Mouse (Mus musculus) liver, embryonic 14.5 days (tissue): Measurements from ENCODE around the gene Lonrf2. TPM values are rescaled to one million over a fixed set of nuclear protein-coding genes. Genes with fewer than 3 reads are reported as not detected.
A peak's percentile ranks its signal among the peaks of the same experiment; 100 is the strongest.

Source experiments
- ATAC-seq: fragments of 200-750 bp; cut with Nextera tagmentation; 2 replicates; pipeline ENCODE4 v1.8.0; 2017; ENCODE audit warnings: moderate number of reproducible peaks, mild to moderate bottlenecking, moderate library complexity; ENCODE audit not compliant: insufficient read depth
- DNase-seq, 3 experiments: peaks; one replicate each; pipeline ENCODE4 v3.0.0-alpha.2; 2012 to 2013; ENCODE audit warnings: low read depth in 3 of 3, low spot score in 3 of 3
- H3K27ac ChIP-seq: fragments of 300-500 bp; sonication (generic); 2 replicates; pipeline ENCODE4 v1.5.1; 2014; ENCODE audit warnings: moderate library complexity, mild to moderate bottlenecking, control low read depth, inconsistent platforms
- H3K27me3 ChIP-seq: fragments of 300-500 bp; sonication (generic); 2 replicates; pipeline ENCODE4 v1.6.1; 2014; ENCODE audit warnings: mild to moderate bottlenecking, low read length, moderate library complexity; ENCODE audit not compliant: control insufficient read depth, insufficient read depth
- H3K36me3 ChIP-seq: fragments of 300-500 bp; sonication (generic); replicated peaks from 2 replicates; pipeline ENCODE4 v1.6.1; 2014; ENCODE audit warnings: low read depth; ENCODE audit not compliant: control insufficient read depth, insufficient read depth
- H3K4me1 ChIP-seq, 2 experiments: fragments of 200-500 bp in 1 of 2; fragments of 300-500 bp in 1 of 2; sonication (generic) in 1 of 2; replicated peaks; 2 replicates each; pipeline ENCODE4 v1.6.1; 2012 to 2014; ENCODE audit warnings: antibody characterized with exemption in 1 of 2, inconsistent platforms in 1 of 2, low read length in 1 of 2; ENCODE audit not compliant: control insufficient read depth in 2 of 2, insufficient read depth in 2 of 2
- H3K4me2 ChIP-seq: fragments of 300-500 bp; sonication (generic); 2 replicates; pipeline ENCODE4 v1.6.1; 2014; ENCODE audit warnings: low read depth, mild to moderate bottlenecking, control low read depth, moderate library complexity
- H3K4me3 ChIP-seq, 2 experiments: fragments of 200-500 bp in 1 of 2; fragments of 300-500 bp in 1 of 2; sonication (generic) in 1 of 2; 2 replicates each; pipeline ENCODE4 v1.5.1; 2012 to 2014; ENCODE audit warnings: low read depth in 2 of 2, low read length in 2 of 2, mild to moderate bottlenecking in 2 of 2, control low read depth in 1 of 2, inconsistent platforms in 1 of 2, moderate library complexity in 1 of 2; ENCODE audit not compliant: insufficient read depth in 1 of 2
- H3K9ac ChIP-seq: fragments of 300-500 bp; sonication (generic); replicated peaks from 2 replicates; pipeline ENCODE4 v1.6.1; 2014; ENCODE audit warnings: mild to moderate bottlenecking, control low read depth, moderate library complexity
- H3K9me3 ChIP-seq: fragments of 300-500 bp; sonication (generic); 2 replicates; pipeline ENCODE4 v1.6.1; 2016; ENCODE audit warnings: low read length, mixed read lengths; ENCODE audit not compliant: control insufficient read depth
- CTCF ChIP-seq: IDR thresholded peaks from 2 replicates; pipeline ENCODE4 v1.5.1; 2016; ENCODE audit warnings: antibody characterized with exemption, low read depth, control low read depth
- EP300 ChIP-seq: IDR thresholded peaks from 2 replicates; pipeline ENCODE4 v1.6.1; 2016; ENCODE audit warnings: antibody characterized with exemption, low read depth
- WGBS: fragments of 180-500 bp; shearing (Covaris S2); extraction: QIAGEN DNeasy Blood & Tissue Kit; methylation state at CpG from one replicate; pipeline ENCODE4 v1.1.7; 2014; ENCODE audit not compliant: insufficient replicate concordance; 5-methylcytosine and 5-hydroxymethylcytosine counted together
- polyA plus RNA-seq, 2 experiments: library from polyadenylated mRNA; depleted of rRNA in 1 of 2; stranded (reverse) in 1 of 2; unstranded in 1 of 2; fragments of >200 nt; fragmentation: Nextera tagmentation in 1 of 2; extraction: Ambion mirVana in 1 of 2; gene quantifications; 2 replicates each; pipeline versions ENCODE4 v1.2.1 to v1.2.3; 2012 to 2014

Gene Lonrf2
- polyA plus RNA-seq, 2 experiments, result 0.13 TPM; not detected in 1

DNA sequence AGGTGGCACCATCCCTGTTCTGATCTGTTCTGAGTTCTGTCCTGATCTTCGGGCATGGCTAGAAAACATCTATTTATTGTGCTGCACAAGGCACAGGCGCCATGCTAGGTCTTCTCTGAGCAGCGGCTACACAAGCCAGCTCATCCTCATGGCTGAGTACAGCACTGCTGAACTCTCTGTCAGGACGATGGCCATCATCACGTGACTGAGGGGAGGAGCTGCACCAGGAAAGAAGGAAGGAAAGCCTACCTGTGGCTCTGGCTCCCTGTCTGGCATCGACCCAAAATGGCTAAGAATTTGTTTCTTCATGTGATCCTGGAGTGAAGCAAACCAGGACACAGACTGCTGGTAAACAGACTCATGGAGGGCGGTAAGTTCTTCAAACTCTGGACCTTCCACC is 36.1 kb downstream of the Lonrf2 start:
- no peaks in the 10 kb centered on the region for H3K27me3 ChIP-seq
- TF ChIP-seq CTCF, result no peak
- no peak for TF ChIP-seq EP300
- no peaks in the 10 kb centered on the region for H3K36me3 ChIP-seq
- ATAC-seq, result no peak
- WGBS, result 49% methylated on average over 7 of the region's 7 CpGs
- H3K4me3 ChIP-seq, result no peak overlapping the region
- H3K9ac ChIP-seq, result no peak overlapping the region
- DNase-seq, result no peak
- H3K27ac ChIP-seq, result no peak overlapping the region
- H3K4me1 ChIP-seq, result no peaks in the 10 kb centered on the region
- H3K4me2 ChIP-seq, result no peak overlapping the region
- H3K9me3 ChIP-seq, result no peaks in the 10 kb centered on the region

DNA sequence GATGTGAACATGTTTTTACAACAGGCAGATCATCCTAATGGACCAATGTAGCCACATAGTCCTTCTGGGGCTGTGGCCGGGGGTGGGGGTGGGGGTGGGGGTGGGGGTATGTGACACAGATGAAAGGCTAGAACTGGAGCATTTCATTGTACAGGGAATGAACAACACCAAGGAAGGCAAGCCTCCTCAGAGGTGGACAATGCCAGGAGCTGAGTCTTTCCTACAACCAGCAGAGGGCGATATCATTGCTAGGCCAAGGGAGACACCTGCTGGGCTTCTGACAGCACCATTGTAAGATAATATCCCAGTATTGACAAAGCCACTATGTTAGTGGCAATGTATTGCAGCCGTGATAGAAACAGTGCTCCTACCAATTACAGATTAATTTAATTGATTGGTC is 37.2 kb downstream of the Lonrf2 start:
- TF ChIP-seq EP300 (no peak), CTCF (peak; percentile 70)
- Histone ChIP-seq H3K36me3 (no peaks in the 10 kb centered on the region), H3K27ac (no peak overlapping the region), H3K4me2 (no peak overlapping the region), H3K4me1 (no peaks in the 10 kb centered on the region), H3K4me3 (no peak overlapping the region), H3K27me3 (no peaks in the 10 kb centered on the region), H3K9me3 (no peaks in the 10 kb centered on the region), H3K9ac (no peak overlapping the region)
- 26% methylated on average over 3 of the region's 3 CpGs for WGBS
- ATAC-seq, result no peak
- no peak for DNase-seq

DNA sequence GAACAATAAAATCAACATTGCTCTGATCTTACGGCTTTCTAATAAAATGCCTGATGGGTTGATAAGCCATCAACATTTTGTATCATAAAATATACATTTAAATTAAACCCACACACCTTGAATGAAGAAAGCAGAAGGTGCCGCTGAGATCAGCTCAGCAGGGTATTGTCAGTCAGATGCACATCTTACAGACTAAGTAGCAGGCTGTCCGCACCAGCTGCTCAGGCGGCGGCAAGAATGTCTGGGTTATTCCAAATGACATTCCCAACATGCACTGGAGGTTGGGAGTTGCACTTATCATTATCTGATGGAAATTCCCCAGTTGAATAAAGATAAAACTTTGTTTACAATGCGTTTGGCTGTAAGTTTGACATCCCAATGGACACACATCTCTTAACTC is 39.6 kb downstream of the Lonrf2 start:
- Histone ChIP-seq H3K9ac (no peak overlapping the region), H3K27ac (no peak overlapping the region), H3K4me1 (no peaks in the 10 kb centered on the region), H3K9me3 (no peaks in the 10 kb centered on the region), H3K36me3 (no peaks in the 10 kb centered on the region), H3K4me3 (no peak overlapping the region), H3K4me2 (no peak overlapping the region), H3K27me3 (no peaks in the 10 kb centered on the region)
- DNase-seq, result no peak
- TF ChIP-seq EP300, result no peak
- no peak for TF ChIP-seq CTCF
- no peak for ATAC-seq
- WGBS, result 64% methylated on average over 6 of the region's 6 CpGs

DNA sequence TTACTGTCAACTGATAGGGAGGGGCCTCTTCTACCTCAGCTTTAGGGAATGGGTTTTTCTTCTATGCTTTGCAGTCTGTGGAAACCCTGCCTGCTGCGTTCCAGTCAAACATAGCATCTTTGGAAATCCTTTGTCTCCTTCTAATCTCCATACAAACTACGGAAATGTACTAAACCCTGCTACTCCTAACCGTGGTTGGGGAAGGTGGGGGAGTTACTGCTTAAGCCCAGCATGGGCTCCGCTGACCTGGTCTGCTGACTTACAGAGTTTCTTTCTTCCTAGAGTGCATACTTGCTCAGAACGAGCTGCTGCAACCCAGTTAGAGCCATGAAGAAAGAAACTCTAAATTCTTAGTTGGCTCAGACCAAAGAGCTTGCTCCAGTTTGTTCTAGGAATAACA is 41.0 kb downstream of the Lonrf2 start:
- Histone ChIP-seq H3K27ac (no peak overlapping the region), H3K4me1 (no peaks in the 10 kb centered on the region), H3K9ac (no peak overlapping the region), H3K27me3 (no peaks in the 10 kb centered on the region), H3K4me3 (no peak overlapping the region), H3K4me2 (no peak overlapping the region), H3K36me3 (no peaks in the 10 kb centered on the region), H3K9me3 (no peaks in the 10 kb centered on the region)
- ATAC-seq (no peak), DNase-seq (no peak)
- 54% methylated on average over 5 of the region's 5 CpGs for WGBS
- TF ChIP-seq EP300 (no peak), CTCF (no peak)

DNA sequence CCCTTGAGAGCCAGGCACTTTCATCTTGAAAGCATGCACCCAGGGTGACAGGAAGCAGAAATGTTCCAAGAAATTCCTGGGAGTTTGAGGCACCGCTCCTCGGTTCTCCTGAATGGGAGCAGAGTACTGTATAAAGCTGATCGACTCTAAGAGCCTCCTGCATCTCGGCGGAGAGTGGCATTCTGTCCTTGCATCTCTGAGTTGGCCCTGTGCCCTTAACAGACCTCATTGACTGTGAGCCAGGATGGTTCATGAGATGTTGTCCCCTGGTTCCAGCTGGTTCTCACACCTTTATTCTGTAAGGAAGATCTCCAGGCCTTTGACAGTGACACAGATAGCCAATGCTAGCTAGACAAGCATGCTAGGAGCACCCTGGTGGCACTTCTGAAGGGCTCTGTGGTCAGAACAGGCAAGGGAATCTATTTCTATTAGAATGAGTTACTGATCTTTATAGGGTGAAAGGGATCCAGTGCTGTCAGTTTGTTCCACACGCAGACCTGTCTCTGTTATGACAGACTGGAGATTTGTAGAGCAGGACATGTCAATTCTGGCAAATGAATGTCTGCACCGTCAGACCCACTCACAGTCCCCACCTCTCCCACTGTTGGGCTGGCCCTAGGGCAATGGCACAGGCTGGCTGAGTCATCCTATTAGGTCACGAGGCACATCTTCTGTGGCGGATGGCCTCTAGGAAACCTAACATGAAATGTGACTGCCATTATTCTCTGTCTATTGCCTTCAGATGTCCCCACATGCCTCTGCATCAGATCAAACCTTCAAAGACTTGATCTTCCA is 45.3 kb downstream of the Lonrf2 start:
- DNase-seq (no peak), ATAC-seq (no peak)
- Histone ChIP-seq H3K27me3 (no peaks in the 10 kb centered on the region), H3K9me3 (no peaks in the 10 kb centered on the region), H3K4me3 (no peak overlapping the region), H3K36me3 (no peaks in the 10 kb centered on the region), H3K4me1 (no peaks in the 10 kb centered on the region), H3K9ac (no peak overlapping the region), H3K4me2 (no peak overlapping the region), H3K27ac (no peak overlapping the region)
- TF ChIP-seq CTCF (no peak), EP300 (no peak)
- 66% methylated on average over 9 of the region's 9 CpGs for WGBS
